Mouse (Mus musculus) thymus, postnatal 10 days (tissue): ENCODE data around the gene Dtnb.
"Not testable (repeated sequence)": the region's sequence is repeated elsewhere in the genome, so short reads cannot be mapped to it uniquely, and the experiment has no call there.

Experiments
- DNase-seq, 2 experiments: peaks; one replicate each; pipeline ENCODE4 v3.0.0; 2021; ENCODE audit warnings: low spot score in 2 of 2

Dtnb gene

GRCm38 (mm10) chr12:3660985-3661635 lies 88.9 kb downstream of the Dtnb start:
- DNase-seq = peak in 1 of 2 experiments; percentile 22

GRCm38 (mm10) chr12:3662660-3663059 lies 90.5 kb downstream of the Dtnb start:
- DNase-seq = no peak

- no peak for DNase-seq
These were observed 91.2 kb downstream of the Dtnb start for GRCm38 (mm10) chr12:3663386-3663785.

GRCm38 (mm10) chr12:3669971-3670381 lies 97.8 kb downstream of the Dtnb start:
- DNase-seq = no peak

- DNase-seq = no peak
These were observed 98.9 kb downstream of the Dtnb start for GRCm38 (mm10) chr12:3671117-3671516.

GRCm38 (mm10) chr12:3672786-3673185 lies 100.6 kb downstream of the Dtnb start:
- no peak for DNase-seq

- no peak for DNase-seq
These were observed 101.7 kb downstream of the Dtnb start for GRCm38 (mm10) chr12:3673886-3674285.

GRCm38 (mm10) chr12:3674913-3675312 lies 102.7 kb downstream of the Dtnb start:
- no peak for DNase-seq

GRCm38 (mm10) chr12:3680721-3681120 lies 108.5 kb downstream of the Dtnb start:
- no peak for DNase-seq

- no peak for DNase-seq
These were observed 110.9 kb downstream of the Dtnb start for GRCm38 (mm10) chr12:3683041-3683440.

GRCm38 (mm10) chr12:3686419-3686940 lies 114.3 kb downstream of the Dtnb start:
- DNase-seq = no peak

- DNase-seq = not testable (repeated sequence)
These were observed 118.8 kb downstream of the Dtnb start for GRCm38 (mm10) chr12:3690926-3691529.

GRCm38 (mm10) chr12:3692795-3693392 lies 120.7 kb downstream of the Dtnb start:
- no peak for DNase-seq

- peak; percentile 7 to 35 for DNase-seq
These were observed 123.7 kb downstream of the Dtnb start for GRCm38 (mm10) chr12:3695741-3696501.

- DNase-seq = no peak
These were observed 128.3 kb downstream of the Dtnb start for GRCm38 (mm10) chr12:3700503-3700902.

- no peak for DNase-seq
These were observed 130.7 kb downstream of the Dtnb start for GRCm38 (mm10) chr12:3702903-3703302.

- no peak for DNase-seq
These were observed 147.1 kb downstream of the Dtnb start for GRCm38 (mm10) chr12:3719151-3719721.

- DNase-seq = no peak
These were observed 148.3 kb downstream of the Dtnb start for GRCm38 (mm10) chr12:3720527-3720926.

- DNase-seq = no peak
These were observed 151.6 kb downstream of the Dtnb start for GRCm38 (mm10) chr12:3723762-3724161.

- no peak for DNase-seq
These were observed 152.7 kb downstream of the Dtnb start for GRCm38 (mm10) chr12:3724822-3725370.

- DNase-seq = no peak
These were observed 157.4 kb downstream of the Dtnb start for GRCm38 (mm10) chr12:3729521-3730075.
